Mouse (Mus musculus) liver, postnatal 0 days (tissue): ENCODE data around the gene Ugt1a9.

Source experiments
- CTCF ChIP-seq: sonication (generic); IDR thresholded peaks from 2 replicates; pipeline ENCODE4 v1.5.1; 2016; ENCODE audit warnings: antibody characterized with exemption, low read depth
- EP300 ChIP-seq: IDR thresholded peaks from 2 replicates; pipeline ENCODE4 v1.6.1; 2016; ENCODE audit warnings: antibody characterized with exemption, low read depth, mild to moderate bottlenecking

GRCm38 (mm10) chr1:88261706-88262105 lies 191.1 kb downstream of the Ugt1a9 start:
- no peak for TF ChIP-seq CTCF
- TF ChIP-seq EP300, result no peak
